Mouse (Mus musculus) embryo, embryonic 10 days (tissue): ENCODE measurements around the gene Dhrs11.

Source experiments
- DNase-seq: peaks from one replicate; pipeline ENCODE4 v3.0.0-alpha.2; 2015; ENCODE audit warnings: low spot score

Gene Dhrs11

GRCm38 (mm10) chr11:84822487-84822886 is 6.3 kb downstream of the Dhrs11 start:
- DNase-seq, result no peak

GRCm38 (mm10) chr11:84821131-84821770 is 7.5 kb downstream of the Dhrs11 start:
- DNase-seq, result no peak

GRCm38 (mm10) chr11:84818961-84819692 is 9.7 kb downstream of the Dhrs11 start, which contains the start of gene Mrm1:
Mrm1 (minus strand) TSS chr11:84819515.
- peak; percentile 98 for DNase-seq

- peak; percentile 85 for DNase-seq
These were observed 10.5 kb downstream of the Dhrs11 start for GRCm38 (mm10) chr11:84818085-84818960.

GRCm38 (mm10) chr11:84817362-84817761 is 11.4 kb downstream of the Dhrs11 start:
- no peak for DNase-seq

GRCm38 (mm10) chr11:84813724-84814510 is 14.9 kb downstream of the Dhrs11 start:
- DNase-seq, result peak; percentile 91

- no peak for DNase-seq
These were observed 24.4 kb downstream of the Dhrs11 start for GRCm38 (mm10) chr11:84804373-84804772.

GRCm38 (mm10) chr11:84797627-84798353 is 31.0 kb downstream of the Dhrs11 start:
- peak; percentile 93 for DNase-seq

GRCm38 (mm10) chr11:84797026-84797425 is 31.8 kb downstream of the Dhrs11 start:
- no peak for DNase-seq

- DNase-seq, result peak; percentile 94
These were observed 34.2 kb downstream of the Dhrs11 start for GRCm38 (mm10) chr11:84794496-84795113.

GRCm38 (mm10) chr11:84793545-84793944 is 35.2 kb downstream of the Dhrs11 start:
- DNase-seq, result no peak

- DNase-seq, result no peak
These were observed 38.4 kb downstream of the Dhrs11 start for GRCm38 (mm10) chr11:84790383-84790782.

GRCm38 (mm10) chr11:84780143-84780870 is 48.5 kb downstream of the Dhrs11 start:
- DNase-seq, result no peak

GRCm38 (mm10) chr11:84775560-84775959 is 53.2 kb downstream of the Dhrs11 start:
- peak; percentile 48 for DNase-seq

GRCm38 (mm10) chr11:84774870-84775514 is 53.8 kb downstream of the Dhrs11 start:
- DNase-seq, result no peak
